Mouse (Mus musculus): ENCODE results near the gene Efna1.

- no peak for TF ChIP-seq MAX (IDR thresholded peaks at IDR 0.05)
- no peak for TF ChIP-seq CTCF (IDR thresholded peaks at IDR 0.05; ENCODE audit: control insufficient read depth, insufficient read depth, insufficient read length)
- TF ChIP-seq USF1 (IDR thresholded peaks at IDR 0.05; ENCODE audit: low read depth) = no peak
- no peak for TF ChIP-seq MYOD1 (IDR thresholded peaks at IDR 0.05; ENCODE audit: control insufficient read depth, insufficient read length, low read depth)
- TF ChIP-seq CEBPB (IDR thresholded peaks at IDR 0.05; ENCODE audit: low read depth) = no peak
Observed at GRCm38 (mm10) chr3:89304440-89304839, 23.5 kb upstream of the Efna1 start.
